Mouse (Mus musculus): ENCODE data around the gene Lat2. TPM values are rescaled to one million over a fixed set of nuclear protein-coding genes. Genes with fewer than 3 reads are reported as not detected.

Lat2 gene
- total RNA-seq, 4 experiments from 2014 or later, result 0.44 to 2.4 (median 1.8) TPM

- DNase-seq (ENCODE audit: low spot score), result peak; percentile 80
Observed at GRCm38 (mm10) chr5:134571730-134572507, 42.9 kb downstream of the Lat2 start.

DNA sequence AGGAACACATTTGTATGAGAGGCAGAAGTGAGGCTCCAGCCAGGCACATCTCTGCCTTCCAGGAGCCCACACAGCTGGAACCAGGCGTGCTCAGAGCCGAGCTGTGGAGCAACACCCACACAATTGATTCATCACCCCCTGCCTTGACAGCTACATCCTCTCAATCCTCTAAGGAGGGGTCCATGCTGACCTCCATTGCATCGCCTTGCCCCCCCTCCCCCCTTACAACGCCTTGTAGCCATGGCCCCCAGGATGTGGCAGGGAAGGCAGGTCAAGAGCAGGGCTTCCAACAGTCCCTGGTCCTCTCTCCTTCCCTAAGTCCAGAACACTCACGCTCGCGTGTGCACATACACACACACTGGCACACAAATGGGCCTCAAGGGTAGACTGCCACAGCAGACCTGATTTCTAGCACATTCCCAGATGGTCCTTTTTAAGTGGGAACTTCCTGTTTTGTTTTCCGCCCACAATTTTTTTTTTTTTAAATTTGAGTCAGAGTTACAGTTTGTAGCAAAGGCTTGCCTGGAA, 45.8 kb downstream of the Lat2 start:
- no peak for DNase-seq (ENCODE audit: low spot score)

DNA sequence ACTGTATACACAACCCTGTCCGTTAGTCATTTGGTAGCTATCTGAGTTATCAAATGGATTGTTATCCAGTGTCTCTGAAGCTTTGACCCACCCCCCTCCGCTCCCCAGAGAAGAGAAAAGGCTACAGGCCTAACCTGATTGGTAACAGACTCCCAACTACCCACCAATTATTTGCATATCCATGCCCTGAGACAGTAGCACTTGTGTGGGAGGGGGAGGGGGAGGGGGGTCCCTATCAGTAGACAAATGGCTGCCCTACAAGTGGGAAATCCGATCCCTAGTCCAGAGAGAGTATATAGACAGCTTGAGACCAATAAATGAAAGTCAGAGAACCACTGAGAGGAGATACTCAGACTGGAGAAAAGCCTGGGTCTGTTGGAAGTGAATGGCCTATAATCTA, 46.8 kb downstream of the Lat2 start:
- DNase-seq (ENCODE audit: low spot score), result no peak

DNA sequence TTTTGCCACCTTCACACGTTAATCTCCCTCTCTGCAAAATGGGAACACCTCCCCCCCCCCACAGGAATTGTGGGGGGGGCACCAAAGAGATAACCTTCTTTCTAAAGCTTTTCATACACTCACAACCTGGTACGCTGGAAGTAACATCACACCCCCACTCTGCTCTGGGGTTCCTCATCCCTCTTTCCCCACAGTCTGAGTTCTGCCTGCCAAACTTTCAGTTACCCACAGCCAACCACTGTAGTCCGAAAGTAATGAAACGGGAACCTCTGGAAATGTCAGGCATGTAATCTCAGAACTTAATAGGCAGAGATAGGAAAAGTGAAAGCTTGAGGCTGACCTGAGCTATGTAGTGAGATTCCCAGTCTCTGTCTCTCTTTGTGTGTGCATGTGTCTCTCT, 47.4 kb downstream of the Lat2 start:
- DNase-seq (ENCODE audit: low spot score), result no peak

DNA sequence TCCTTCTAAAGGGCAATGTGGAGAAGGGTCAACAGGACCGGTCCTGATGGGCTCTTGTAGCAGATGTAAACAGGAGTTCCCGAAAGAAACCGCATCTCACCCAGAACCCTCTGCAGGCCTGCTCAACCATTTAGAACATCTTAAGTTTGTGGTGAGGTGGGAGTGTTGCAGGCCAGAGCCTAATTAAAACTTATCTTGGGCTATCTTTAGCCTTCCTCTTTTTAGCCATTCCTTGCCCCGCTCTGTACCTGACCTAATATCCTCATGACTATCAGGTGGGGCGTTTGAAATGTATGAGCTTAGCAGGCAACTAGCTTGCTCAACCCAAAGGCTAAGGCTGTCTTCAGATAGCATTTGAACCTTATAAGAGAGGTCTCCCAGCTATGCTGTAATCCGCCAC, 49.1 kb downstream of the Lat2 start:
- DNase-seq (ENCODE audit: low spot score), result no peak

DNA sequence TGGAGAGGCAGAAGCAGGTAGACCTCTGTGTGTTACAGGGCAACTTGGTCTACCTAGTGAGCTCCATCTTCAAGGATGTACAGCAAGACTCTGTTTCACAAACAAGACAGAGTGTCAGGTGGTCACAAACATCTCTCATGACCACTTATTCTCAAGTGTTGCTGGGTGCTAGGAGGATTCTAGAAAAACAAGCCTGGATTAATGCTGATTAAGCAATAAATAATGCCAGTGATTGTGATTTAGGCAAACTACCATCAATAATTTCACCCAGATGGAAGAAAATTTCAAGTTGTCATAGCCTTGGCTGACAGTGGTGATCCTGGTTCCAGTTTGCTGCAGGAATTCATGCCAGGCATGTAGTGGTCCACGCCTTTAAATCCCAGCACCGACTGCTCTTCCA, 50.6 kb downstream of the Lat2 start:
- DNase-seq (ENCODE audit: low spot score), result no peak

DNA sequence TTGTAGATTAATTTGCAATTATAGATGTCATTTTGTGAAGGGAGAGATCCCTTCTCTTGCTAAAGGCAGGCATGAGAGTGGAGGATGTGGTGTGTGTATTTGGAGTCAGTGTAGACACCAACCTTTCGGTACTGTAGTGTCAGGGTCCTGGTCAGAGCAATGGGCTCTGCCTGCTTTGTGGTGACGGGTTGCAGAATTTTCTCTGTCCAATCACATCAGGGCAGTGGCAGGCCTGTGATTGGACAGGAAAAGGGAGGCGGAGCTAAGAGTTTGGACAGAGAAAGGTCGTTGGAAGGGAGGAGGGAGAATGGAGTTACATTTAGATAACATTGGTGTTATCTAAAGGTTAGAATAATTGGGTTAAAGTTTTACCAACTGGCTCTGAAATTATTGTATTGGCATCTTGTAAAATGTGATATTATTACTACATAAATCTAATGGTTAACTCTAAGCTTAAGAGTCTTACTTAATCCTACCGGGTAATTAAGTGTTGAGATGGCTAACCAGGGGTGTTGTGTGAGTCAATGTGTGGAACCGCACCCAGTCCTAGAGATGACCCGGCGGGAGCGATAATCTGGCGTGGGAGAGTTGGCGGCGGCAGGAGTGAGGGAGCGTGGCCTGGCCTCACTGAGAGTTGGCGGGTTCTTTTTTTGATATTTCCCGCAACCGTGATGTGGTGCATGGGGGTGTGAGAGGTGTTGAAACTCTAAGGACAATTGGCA, 54.2 kb downstream of the Lat2 start:
- DNase-seq (ENCODE audit: low spot score), result no peak

DNA sequence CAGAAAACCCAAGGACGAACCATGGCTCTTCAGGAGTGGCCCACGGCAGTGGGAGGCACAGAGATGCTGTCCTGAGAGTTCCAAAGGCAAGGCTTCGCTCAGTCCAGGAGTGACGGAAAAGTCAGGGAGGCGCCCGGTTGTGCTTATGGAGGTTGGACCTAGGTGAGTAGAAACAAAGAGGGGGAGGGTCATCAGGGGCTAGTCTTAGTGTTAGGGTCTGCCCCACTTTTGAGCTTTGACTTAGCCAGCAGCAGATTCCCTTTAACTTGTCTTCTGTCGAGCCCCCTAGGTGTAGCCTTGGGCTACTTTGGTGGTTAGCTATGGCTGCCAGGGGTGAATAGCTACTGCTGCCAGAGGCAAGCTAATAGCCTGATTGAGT, 54.8 kb downstream of the Lat2 start, which contains the start of gene Syna:
Syna (minus strand) TSS at position 101 of the 379 bp plus-strand sequence.
- DNase-seq (ENCODE audit: low spot score), result no peak

GRCm38 (mm10) chr5:134555463-134556164, 59.2 kb downstream of the Lat2 start:
- peak; percentile 88 for DNase-seq (ENCODE audit: low spot score)

- DNase-seq (ENCODE audit: low spot score), result no peak
Observed at GRCm38 (mm10) chr5:134553951-134554546, 60.8 kb downstream of the Lat2 start.

- peak; percentile 96 for DNase-seq (ENCODE audit: low spot score)
Observed at GRCm38 (mm10) chr5:134552110-134552972, 62.5 kb downstream of the Lat2 start, which contains the start of gene Clip2. TSS of gene Clip2 (minus strand) at chr5:134552434.

GRCm38 (mm10) chr5:134551233-134552109, 63.4 kb downstream of the Lat2 start:
- DNase-seq (ENCODE audit: low spot score), result peak; percentile 36

DNA sequence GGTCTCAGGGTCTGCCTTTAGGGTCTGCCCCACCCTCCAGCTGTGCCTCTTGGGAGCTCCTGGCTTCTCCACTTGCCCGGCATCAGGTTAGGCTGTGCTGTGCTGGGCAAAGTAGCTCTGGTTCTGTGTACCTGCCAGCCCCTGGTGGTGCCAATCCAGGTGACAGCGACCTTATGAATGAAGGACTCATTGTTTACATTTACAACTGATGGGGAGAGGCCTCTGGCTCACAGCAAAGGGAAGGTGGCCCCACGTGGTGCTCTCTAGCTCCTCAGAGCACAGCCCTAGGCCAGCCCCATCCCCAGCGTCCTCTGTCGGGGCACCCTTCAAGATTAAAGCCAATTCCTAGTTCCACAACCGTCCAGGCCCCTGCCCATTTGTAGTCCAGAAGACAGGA, 64.0 kb downstream of the Lat2 start:
- no peak for DNase-seq (ENCODE audit: low spot score)

Small RNA genes within 50 kb of the gene (microRNA-seq; reads per million reads assigned to microRNA genes)
- not detected for gene Mir7228

Other genes with a start within 250 kb of the Lat2 start
- gene Gtf2ird1, start 158.3 kb downstream of the Lat2 start, total RNA-seq (2022), result 10 to 100 TPM; 20.9 to 28.3 (median 24.5) TPM
- gene Clip2, start 62.6 kb downstream of the Lat2 start, total RNA-seq (2022), result 1 to 10 TPM; 4.5 to 6.8 (median 5.4) TPM
- not detected for gene Syna, start 54.9 kb downstream of the Lat2 start, total RNA-seq (2022)
- gene Rfc2, start 33.7 kb downstream of the Lat2 start, total RNA-seq (2022), result 10 to 100 TPM; 21.6 to 26.0 (median 24.6) TPM
- 100 to 1,000 TPM; 124 to 141 (median 129) TPM for gene Eif4h, start 24.5 kb upstream of the Lat2 start, total RNA-seq (2022)
- gene Limk1, start 73.6 kb upstream of the Lat2 start, total RNA-seq (2022), result 1 to 10 TPM; 3.8 to 5.1 (median 4.0) TPM
- gene Eln, start 132.3 kb upstream of the Lat2 start, total RNA-seq (2022), result 10 to 100 TPM; 14.7 to 26.2 (median 17.6) TPM